Mouse (Mus musculus) CH12.LX (cell line): ENCODE results near the gene Celf2.

Experiments used
- CHD2 ChIP-seq: IDR thresholded peaks from 2 replicates; pipeline ENCODE4 v1.6.1; 2011; ENCODE audit warnings: low read length, improper control_type of control experiment
- CTCF ChIP-seq, 2 experiments: IDR thresholded peaks in 1 of 2; conservative IDR thresholded peaks in 1 of 2; 2 replicates each; pipeline ENCODE4 v1.5.1; 2011 to 2012; ENCODE audit warnings: low read depth in 2 of 2, low read length in 2 of 2, improper control_type of control experiment in 1 of 2, inconsistent platforms in 1 of 2, mild to moderate bottlenecking in 1 of 2, moderate library complexity in 1 of 2
- ETS1 ChIP-seq: conservative IDR thresholded peaks from 2 replicates; pipeline ENCODE4 v1.6.1; 2012; ENCODE audit warnings: low read depth, mild to moderate bottlenecking, inconsistent platforms, low read length, improper control_type of control experiment, moderate library complexity
- MAX ChIP-seq: IDR thresholded peaks from 2 replicates; pipeline ENCODE4 v1.6.1; 2011; ENCODE audit warnings: low read length, improper control_type of control experiment
- MAZ ChIP-seq: IDR thresholded peaks from 2 replicates; pipeline ENCODE4 v1.6.1; 2012; ENCODE audit warnings: low read depth, mild to moderate bottlenecking, inconsistent platforms, low read length, improper control_type of control experiment, moderate library complexity
- TCF12 ChIP-seq: IDR thresholded peaks from 2 replicates; pipeline ENCODE4 v1.6.1; 2014; ENCODE audit warnings: low read depth, mild to moderate bottlenecking, inconsistent platforms, low read length, improper control_type of control experiment
- USF2 ChIP-seq: conservative IDR thresholded peaks from 2 replicates; pipeline ENCODE4 v1.6.1; 2011; ENCODE audit warnings: low read depth, low read length, improper control_type of control experiment
- ZNF384 ChIP-seq: IDR thresholded peaks from 2 replicates; pipeline ENCODE4 v1.6.1; 2012; ENCODE audit warnings: low read depth, low read length, improper control_type of control experiment, inconsistent platforms

DNA sequence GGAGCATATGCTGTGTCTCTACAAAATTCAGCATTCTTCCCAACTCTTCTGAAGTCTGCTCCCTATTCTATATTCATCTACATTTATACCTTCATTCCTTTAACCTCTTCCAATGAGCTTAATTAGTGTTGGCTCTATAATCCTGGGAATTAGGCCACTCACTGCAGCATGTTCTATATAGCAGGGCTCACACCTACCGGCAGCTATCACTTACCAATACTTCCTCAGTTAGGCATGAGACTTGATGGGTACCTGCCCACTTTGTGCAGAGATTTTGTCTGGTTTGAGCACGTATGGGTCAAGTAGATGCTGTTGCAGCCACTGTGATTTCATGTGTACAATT lies 198.6 kb downstream of the Celf2 start:
- TF ChIP-seq TCF12 (no peak), USF2 (no peak), MAX (no peak), MAZ (no peak), ETS1 (no peak), CTCF (conservative IDR thresholded peaks at IDR 0.05 in 1 of 2, IDR thresholded peaks at IDR 0.05 in 1 of 2; ENCODE audit: low read depth in 2 of 2, low read length in 2 of 2) (no peak), CHD2 (no peak), ZNF384 (no peak)
